Mouse (Mus musculus) stomach, embryonic 14.5 days (tissue): ENCODE measurements around the gene Tmem210. TPM values are rescaled to one million over a fixed set of nuclear protein-coding genes. Genes with fewer than 3 reads are reported as not detected.
A peak's percentile ranks its signal among the peaks of the same experiment; 100 is the strongest.
"Not testable (repeated sequence)": the region's sequence is repeated elsewhere in the genome, so short reads cannot be mapped to it uniquely, and the experiment has no call there.

Source experiments
- ATAC-seq: fragments of 200-750 bp; cut with Nextera tagmentation; 2 replicates; pipeline ENCODE4 v1.8.0; 2017; ENCODE audit warnings: low read depth, moderate TSS enrichment; ENCODE audit not compliant: insufficient number of reproducible peaks, insufficient read depth, low FRiP score
- H3K27ac ChIP-seq: fragments of 300-500 bp; sonication (generic); 2 replicates; pipeline ENCODE4 v1.5.1; 2014; ENCODE audit warnings: mild to moderate bottlenecking, low read length, moderate library complexity, mixed read lengths
- H3K27me3 ChIP-seq: fragments of 300-500 bp; sonication (generic); 2 replicates; pipeline ENCODE4 v1.6.1; 2014; ENCODE audit warnings: low read length, control low read depth, mixed read lengths; ENCODE audit not compliant: control insufficient read depth, insufficient read depth
- H3K36me3 ChIP-seq: fragments of 300-500 bp; sonication (generic); 2 replicates; pipeline ENCODE4 v1.6.1; 2014; ENCODE audit warnings: mild to moderate bottlenecking, control low read depth, low read length, moderate library complexity, mixed read lengths; ENCODE audit not compliant: control insufficient read depth, insufficient read depth
- H3K4me1 ChIP-seq: fragments of 300-500 bp; sonication (generic); 2 replicates; pipeline ENCODE4 v1.6.1; 2014; ENCODE audit warnings: low read length, control low read depth, mixed read lengths; ENCODE audit not compliant: control insufficient read depth, insufficient read depth
- H3K4me2 ChIP-seq: fragments of 300-500 bp; sonication (generic); replicated peaks from 2 replicates; pipeline ENCODE4 v1.6.1; 2014; ENCODE audit warnings: low read depth, low read length, control low read depth
- H3K4me3 ChIP-seq: fragments of 300-500 bp; sonication (generic); 2 replicates; pipeline ENCODE4 v1.5.1; 2014; ENCODE audit warnings: low read depth, low read length, control low read depth
- H3K9ac ChIP-seq: fragments of 300-500 bp; sonication (generic); replicated peaks from 2 replicates; pipeline ENCODE4 v1.6.1; 2014; ENCODE audit warnings: low read depth, mild to moderate bottlenecking, control low read depth, low read length, moderate library complexity, mixed read lengths
- H3K9me3 ChIP-seq: fragments of 300-500 bp; sonication (generic); 2 replicates; pipeline ENCODE4 v1.6.1; 2016; ENCODE audit warnings: low read depth, low read length, control low read depth; ENCODE audit not compliant: control insufficient read depth
- WGBS: fragments of 180-500 bp; shearing (Covaris S2); extraction: QIAGEN DNeasy Blood & Tissue Kit; methylation state at CpG from one replicate; pipeline ENCODE4 v1.1.7; 2014; 5-methylcytosine and 5-hydroxymethylcytosine counted together
- polyA plus RNA-seq: library from polyadenylated mRNA; unstranded; fragments of >200 nt; fragmentation: Nextera tagmentation; extraction: Ambion mirVana; gene quantifications from 2 replicates; pipeline ENCODE4 v1.2.1, GENCODE M21; 2014

The Tmem210 gene
- polyA plus RNA-seq, 1 experiment from 2014 or later: not detected

GRCm38 (mm10) chr2:25246183-25247072, 41.5 kb upstream of the Tmem210 start, which contains the start of gene AL732309.1:
Gene AL732309.1 (minus strand): TSS chr2:25246863.
- H3K4me3 ChIP-seq: no peak within 1 kb of the TSS
- peaks cover 20% of the 10 kb centered on the region for H3K36me3 ChIP-seq
- peaks cover 5% of the 10 kb centered on the region; the same call in 1 of the 2 replicates for H3K4me1 ChIP-seq
- H3K27ac ChIP-seq: no peak within 1 kb of the TSS
- 0 out of 2 replicates have a peak, but pooled peaks cover 9% of the 10 kb centered on the region for H3K27me3 ChIP-seq
- WGBS: 80% methylated on average over 10 of the region's 10 CpGs
- H3K9ac ChIP-seq: no peak within 1 kb of the TSS
- no peaks in the 10 kb centered on the region for H3K9me3 ChIP-seq
- no peak within 1 kb of the TSS for H3K4me2 ChIP-seq
- ATAC-seq: no peak

GRCm38 (mm10) chr2:25252331-25252730, 35.6 kb upstream of the Tmem210 start:
- no peak overlapping the region for H3K4me2 ChIP-seq
- H3K4me3 ChIP-seq: no peak overlapping the region
- H3K4me1 ChIP-seq: peaks cover 11% of the 10 kb centered on the region
- no peak for ATAC-seq
- WGBS: 82% methylated on average over 1 of the region's 1 CpGs
- no peak overlapping the region for H3K9ac ChIP-seq
- no peak overlapping the region for H3K27ac ChIP-seq
- H3K36me3 ChIP-seq: peaks cover 31% of the 10 kb centered on the region
- H3K27me3 ChIP-seq: no peaks in the 10 kb centered on the region
- no peaks in the 10 kb centered on the region for H3K9me3 ChIP-seq

GRCm38 (mm10) chr2:25255284-25255779, 32.6 kb upstream of the Tmem210 start, which contains the start of gene Tmem203:
Gene Tmem203 (plus strand): TSS chr2:25255439.
- H3K27ac ChIP-seq: peak within 1 kb of the TSS; percentile 41
- no peaks in the 10 kb centered on the region for H3K9me3 ChIP-seq
- peaks cover 11% of the 10 kb centered on the region for H3K4me1 ChIP-seq
- peak; percentile 87 for ATAC-seq
- H3K27me3 ChIP-seq: no peaks in the 10 kb centered on the region
- H3K36me3 ChIP-seq: peaks cover 14% of the 10 kb centered on the region
- H3K4me2 ChIP-seq: peak within 1 kb of the TSS; percentile 97
- peak within 1 kb of the TSS; percentile 98 for H3K4me3 ChIP-seq
- WGBS: under 1% methylated on average over 39 of the region's 39 CpGs
- H3K9ac ChIP-seq: peak within 1 kb of the TSS; percentile 78

- 53% methylated on average over 11 of the region's 12 CpGs for WGBS
Measured at GRCm38 (mm10) chr2:25256443-25257109, 31.4 kb upstream of the Tmem210 start.

GRCm38 (mm10) chr2:25257250-25257649, 30.7 kb upstream of the Tmem210 start:
- 80% methylated on average over 5 of the region's 5 CpGs for WGBS
- H3K36me3 ChIP-seq, H3K27me3 ChIP-seq, H3K9ac ChIP-seq, H3K9me3 ChIP-seq, H3K27ac ChIP-seq, H3K4me3 ChIP-seq, H3K4me2 ChIP-seq, ATAC-seq: not testable (repeated sequence)
- peaks cover 11% of the 10 kb centered on the region for H3K4me1 ChIP-seq

More at GRCm38 (mm10) chr2:25256443-25257109, 31.4 kb upstream of the Tmem210 start:
- H3K27ac ChIP-seq, H3K9me3 ChIP-seq, H3K27me3 ChIP-seq, ATAC-seq, H3K36me3 ChIP-seq, H3K9ac ChIP-seq: not testable (repeated sequence)
- peaks cover 11% of the 10 kb centered on the region for H3K4me1 ChIP-seq
- peak overlapping the region; percentile 97 for H3K4me2 ChIP-seq
- H3K4me3 ChIP-seq: peak overlapping the region; percentile 98

- Histone ChIP-seq H3K27ac (no peak overlapping the region), H3K36me3 (no peaks in the 10 kb centered on the region), H3K4me3 (no peak overlapping the region), H3K4me2 (no peak overlapping the region), H3K9me3 (no peaks in the 10 kb centered on the region), H3K4me1 (peaks cover 17% of the 10 kb centered on the region), H3K27me3 (no peaks in the 10 kb centered on the region; the same call in none of the 2 replicates), H3K9ac (no peak overlapping the region)
- 60% methylated on average over 2 of the region's 2 CpGs for WGBS
- ATAC-seq: no peak
Measured at GRCm38 (mm10) chr2:25258887-25259286, 29.1 kb upstream of the Tmem210 start.

- 48% methylated on average over 11 of the region's 12 CpGs for WGBS
- Histone ChIP-seq H3K27ac (no peak overlapping the region), H3K27me3 (no peaks in the 10 kb centered on the region; the same call in none of the 2 replicates), H3K4me2 (peak overlapping the region; percentile 99), H3K9ac (no peak overlapping the region), H3K9me3 (no peaks in the 10 kb centered on the region), H3K4me3 (peak overlapping the region; percentile 50), H3K4me1 (peaks cover 9% of the 10 kb centered on the region; the same call in 1 of the 2 replicates), H3K36me3 (no peaks in the 10 kb centered on the region)
- no peak for ATAC-seq
Measured at GRCm38 (mm10) chr2:25261870-25262269, 26.1 kb upstream of the Tmem210 start.

GRCm38 (mm10) chr2:25262291-25262767, 25.6 kb upstream of the Tmem210 start, which contains the start of gene Tprn:
Gene Tprn (plus strand): TSS chr2:25262618.
- under 1% methylated on average over 39 of the region's 39 CpGs for WGBS
- H3K4me3 ChIP-seq: peak within 1 kb of the TSS; percentile 50
- no peaks in the 10 kb centered on the region; the same call in none of the 2 replicates for H3K27me3 ChIP-seq
- H3K4me1 ChIP-seq: peaks cover 9% of the 10 kb centered on the region; the same call in 1 of the 2 replicates
- H3K9ac ChIP-seq: peak within 1 kb of the TSS; percentile 23
- peak within 1 kb of the TSS; percentile 99 for H3K4me2 ChIP-seq
- H3K36me3 ChIP-seq: no peaks in the 10 kb centered on the region
- H3K27ac ChIP-seq: no peak within 1 kb of the TSS
- no peaks in the 10 kb centered on the region for H3K9me3 ChIP-seq
- peak; percentile 97 for ATAC-seq
